Mouse (Mus musculus) retina, postnatal 7 days (tissue): ENCODE results near the gene Bola1.
"Not testable (repeated sequence)": the region's sequence is repeated elsewhere in the genome, so short reads cannot be mapped to it uniquely, and the experiment has no call there.

Experiments used
- DNase-seq: peaks from one replicate; pipeline ENCODE4 v3.0.0-alpha.2; 2012; ENCODE audit warnings: low read depth, low spot score

The Bola1 gene

GRCm38 (mm10) chr3:96181510-96182381, 37.8 kb downstream of the Bola1 start:
- no peak for DNase-seq

GRCm38 (mm10) chr3:96180727-96181477, 38.6 kb downstream of the Bola1 start, which contains the start of gene Sv2a:
Gene Sv2a (plus strand): TSS chr3:96181151.
- DNase-seq: peak; percentile 57

GRCm38 (mm10) chr3:96179531-96179930, 40.0 kb downstream of the Bola1 start:
- DNase-seq: no peak

GRCm38 (mm10) chr3:96178902-96179301, 40.6 kb downstream of the Bola1 start:
- DNase-seq: no peak

GRCm38 (mm10) chr3:96178427-96178826, 41.1 kb downstream of the Bola1 start:
- DNase-seq: no peak

GRCm38 (mm10) chr3:96175251-96175650, 44.3 kb downstream of the Bola1 start:
- DNase-seq: no peak

GRCm38 (mm10) chr3:96174042-96174441, 45.5 kb downstream of the Bola1 start:
- not testable (repeated sequence) for DNase-seq

GRCm38 (mm10) chr3:96173185-96173584, 46.3 kb downstream of the Bola1 start:
- DNase-seq: no peak

- peak; percentile 90 for DNase-seq
Observed at GRCm38 (mm10) chr3:96172197-96173178, 47.0 kb downstream of the Bola1 start, which contains the start of gene Sf3b4. Gene Sf3b4 (plus strand): TSS chr3:96172332.

- no peak for DNase-seq
Observed at GRCm38 (mm10) chr3:96171583-96172196, 47.8 kb downstream of the Bola1 start.

- DNase-seq: no peak
Observed at GRCm38 (mm10) chr3:96170976-96171545, 48.4 kb downstream of the Bola1 start.

GRCm38 (mm10) chr3:96170276-96170675, 49.2 kb downstream of the Bola1 start:
- no peak for DNase-seq

- no peak for DNase-seq
Observed at GRCm38 (mm10) chr3:96168466-96169158, 50.9 kb downstream of the Bola1 start.

- no peak for DNase-seq
Observed at GRCm38 (mm10) chr3:96163040-96163439, 56.5 kb downstream of the Bola1 start.

GRCm38 (mm10) chr3:96161869-96162840, 57.4 kb downstream of the Bola1 start, which contains the start of gene Mtmr11:
Gene Mtmr11 (plus strand): TSS chr3:96162004.
- DNase-seq: no peak

- DNase-seq: no peak
Observed at GRCm38 (mm10) chr3:96160803-96161516, 58.5 kb downstream of the Bola1 start.

- no peak for DNase-seq
Observed at GRCm38 (mm10) chr3:96160222-96160802, 59.2 kb downstream of the Bola1 start.

GRCm38 (mm10) chr3:96159820-96160219, 59.7 kb downstream of the Bola1 start:
- no peak for DNase-seq
